Mouse (Mus musculus): ENCODE measurements around the gene Dyrk2. TPM values are rescaled to one million over a fixed set of nuclear protein-coding genes. Genes with fewer than 3 reads are reported as not detected.

Dyrk2 gene
- total and polyA plus RNA-seq, 3 experiments, result 7.1 to 9.5 TPM; not detected in 1

DNA sequence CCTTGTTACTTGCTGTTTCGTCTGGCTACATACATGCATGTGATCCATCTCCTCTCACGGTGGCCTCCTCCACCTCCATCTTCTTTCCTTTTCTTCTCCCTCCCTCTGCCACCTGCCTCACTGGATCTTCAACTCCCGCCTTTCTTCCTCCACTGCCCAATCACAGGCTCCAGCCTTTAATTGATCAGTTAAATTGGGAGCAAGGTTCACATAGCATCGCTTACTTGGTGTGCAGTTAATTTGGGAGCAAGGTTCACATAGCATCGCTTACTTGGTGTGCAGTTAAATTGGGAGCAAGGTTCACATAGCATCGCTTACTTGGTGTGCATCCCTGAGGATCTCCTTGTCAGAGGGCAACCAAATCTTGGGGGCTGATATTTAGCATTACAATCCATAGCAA, 52.9 kb downstream of the Dyrk2 start:
- Histone ChIP-seq H3K4me3 (ENCODE audit: control insufficient read depth in 1 of 2, insufficient read depth in 1 of 2, low read depth in 2 of 2, low read length in 2 of 2) (no peak overlapping the region), H3K9ac (ENCODE audit: control insufficient read depth, low read depth, low read length, poor library complexity, severe bottlenecking) (no peak overlapping the region), H3K9me3 (replicated peaks; ENCODE audit: insufficient read depth, low read length) (no peaks in the 10 kb centered on the region), H3K27me3 (ENCODE audit: control insufficient read depth in 1 of 2, insufficient read depth in 2 of 2, low read length in 2 of 2) (no peaks in the 10 kb centered on the region), H3K36me3 (ENCODE audit: control insufficient read depth in 1 of 2, insufficient read depth in 2 of 2, low read length in 2 of 2) (no peaks in the 10 kb centered on the region), H3K79me2 (ENCODE audit: control insufficient read depth, insufficient read depth, low read length, poor library complexity) (no peaks in the 10 kb centered on the region), H3K27ac (ENCODE audit: control insufficient read depth, low read depth, low read length) (no peak overlapping the region), H3K4me1 (ENCODE audit: control insufficient read depth in 1 of 2, insufficient read depth in 2 of 2, low read length in 2 of 2) (no peaks in the 10 kb centered on the region)
- DNase-seq (ENCODE audit: low read depth, low spot score), result no peak
- no peak for TF ChIP-seq TAL1 (IDR thresholded peaks at IDR 0.05; ENCODE audit: low read length)
- no peak for TF ChIP-seq MYB (IDR thresholded peaks at IDR 0.05; ENCODE audit: low read depth, low read length)
- no peak for TF ChIP-seq KAT2A (conservative IDR thresholded peaks at IDR 0.05; ENCODE audit: low read depth, low read length)
- TF ChIP-seq MXI1 (IDR thresholded peaks at IDR 0.05; ENCODE audit: low read depth, low read length), result no peak
- no peak for TF ChIP-seq SIN3A (IDR thresholded peaks at IDR 0.05; ENCODE audit: low read length)
- TF ChIP-seq MEF2A (IDR thresholded peaks at IDR 0.05; ENCODE audit: extremely low read depth, insufficient replicate concordance, low read depth, low read length, poor library complexity, severe bottlenecking), result no peak
- TF ChIP-seq RAD21 (IDR thresholded peaks at IDR 0.05; ENCODE audit: low read depth, low read length), result no peak
- no peak for TF ChIP-seq BHLHE40 (IDR thresholded peaks at IDR 0.05; ENCODE audit: borderline replicate concordance, low read depth, low read length)
- no peak for TF ChIP-seq TCF12 (IDR thresholded peaks at IDR 0.05; ENCODE audit: low read depth, low read length)
- no peak for TF ChIP-seq MAX (IDR thresholded peaks at IDR 0.05; ENCODE audit: low read length)
- TF ChIP-seq MAZ (IDR thresholded peaks at IDR 0.05; ENCODE audit: low read depth, low read length), result no peak
- no peak for TF ChIP-seq TBP (IDR thresholded peaks at IDR 0.05; ENCODE audit: low read depth, low read length)
- TF ChIP-seq USF2 (IDR thresholded peaks at IDR 0.05; ENCODE audit: borderline replicate concordance in 1 of 2, insufficient read depth in 1 of 2, low read depth in 1 of 2, low read length in 2 of 2), result no peak
- no peak for TF ChIP-seq ZC3H11A (IDR thresholded peaks at IDR 0.05; ENCODE audit: low read depth, low read length)
- TF ChIP-seq EP300 (IDR thresholded peaks at IDR 0.05; ENCODE audit: low read depth in 1 of 2, low read length in 2 of 2), result no peak
- no peak for TF ChIP-seq ETS1 (IDR thresholded peaks at IDR 0.05; ENCODE audit: low read depth, low read length)
- TF ChIP-seq E2F4 (IDR thresholded peaks at IDR 0.05; ENCODE audit: borderline replicate concordance, low read depth, low read length), result no peak

DNA sequence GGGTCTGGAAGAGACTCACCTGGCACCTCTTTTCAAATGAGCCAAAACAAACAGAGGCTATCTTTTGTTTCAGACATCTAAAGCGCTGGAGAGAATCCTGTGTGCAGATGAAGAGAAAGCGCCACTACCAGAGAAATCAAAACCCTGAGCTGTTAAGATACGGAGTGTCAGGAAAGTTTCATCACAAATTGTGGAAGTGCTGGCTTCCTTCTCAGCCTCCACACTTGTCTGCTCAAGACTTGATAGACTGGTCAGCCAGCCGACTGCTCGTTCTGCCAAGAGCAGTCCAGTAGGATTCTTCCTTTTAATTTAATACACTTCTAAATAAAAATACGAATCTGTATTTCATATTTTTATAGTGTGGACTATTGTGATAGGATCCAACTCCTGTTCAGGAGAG, 58.1 kb downstream of the Dyrk2 start:
- no peak for TF ChIP-seq POLR2AphosphoS5 (IDR thresholded peaks at IDR 0.05; ENCODE audit: borderline replicate concordance, low read depth, low read length)
- no peak for TF ChIP-seq JUND (IDR thresholded peaks at IDR 0.05; ENCODE audit: low read depth, low read length)
- TF ChIP-seq ZC3H11A (IDR thresholded peaks at IDR 0.05; ENCODE audit: low read depth, low read length), result no peak
- no peak for TF ChIP-seq CTCF (IDR thresholded peaks at IDR 0.05 in 2 of 3, conservative IDR thresholded peaks at IDR 0.05 in 1 of 3; ENCODE audit: control insufficient read depth in 1 of 3, insufficient read depth in 1 of 3, low read depth in 2 of 3, low read length in 3 of 3, poor library complexity in 1 of 3, severe bottlenecking in 1 of 3)
- TF ChIP-seq MEF2A (IDR thresholded peaks at IDR 0.05; ENCODE audit: extremely low read depth, insufficient replicate concordance, low read depth, low read length, poor library complexity, severe bottlenecking), result no peak
- TF ChIP-seq POLR2A (IDR thresholded peaks at IDR 0.05; ENCODE audit: control insufficient read depth in 1 of 2, insufficient read depth in 1 of 2, low read depth in 1 of 2, low read length in 2 of 2, poor library complexity in 1 of 2), result no peak
- TF ChIP-seq TBP (IDR thresholded peaks at IDR 0.05; ENCODE audit: low read depth, low read length), result no peak
- no peak for TF ChIP-seq USF2 (IDR thresholded peaks at IDR 0.05; ENCODE audit: borderline replicate concordance in 1 of 2, insufficient read depth in 1 of 2, low read depth in 1 of 2, low read length in 2 of 2)
- no peak for TF ChIP-seq RCOR1 (IDR thresholded peaks at IDR 0.05; ENCODE audit: low read depth, low read length)
- no peak for TF ChIP-seq ZMIZ1 (IDR thresholded peaks at IDR 0.05; ENCODE audit: low read depth, low read length)
- no peak for TF ChIP-seq USF1 (IDR thresholded peaks at IDR 0.05; ENCODE audit: low read depth, low read length)
- no peak for TF ChIP-seq BHLHE40 (IDR thresholded peaks at IDR 0.05; ENCODE audit: borderline replicate concordance, low read depth, low read length)
- no peak for TF ChIP-seq ZNF384 (IDR thresholded peaks at IDR 0.05; ENCODE audit: low read depth, low read length)
- TF ChIP-seq ETS1 (IDR thresholded peaks at IDR 0.05; ENCODE audit: low read depth, low read length), result no peak
- TF ChIP-seq SMC3 (IDR thresholded peaks at IDR 0.05; ENCODE audit: low read depth, low read length), result no peak
- no peak for TF ChIP-seq MAZ (IDR thresholded peaks at IDR 0.05; ENCODE audit: low read depth, low read length)
- no peak for TF ChIP-seq SIN3A (IDR thresholded peaks at IDR 0.05; ENCODE audit: low read length)
- no peak for TF ChIP-seq CHD1 (IDR thresholded peaks at IDR 0.05; ENCODE audit: low read depth, low read length)
- no peak for TF ChIP-seq HCFC1 (IDR thresholded peaks at IDR 0.05; ENCODE audit: low read depth, low read length)
- no peak for TF ChIP-seq E2F4 (IDR thresholded peaks at IDR 0.05; ENCODE audit: borderline replicate concordance, low read depth, low read length)
- H3K36me3 ChIP-seq (ENCODE audit: control insufficient read depth in 1 of 2, insufficient read depth in 2 of 2, low read length in 2 of 2), result no peaks in the 10 kb centered on the region
- no peaks in the 10 kb centered on the region for H3K9me3 ChIP-seq (replicated peaks; ENCODE audit: insufficient read depth, low read length)
- DNase-seq (ENCODE audit: low read depth, low spot score), result no peak
- no peaks in the 10 kb centered on the region for H3K27me3 ChIP-seq (ENCODE audit: control insufficient read depth in 1 of 2, insufficient read depth in 2 of 2, low read length in 2 of 2)
- H3K27ac ChIP-seq (ENCODE audit: control insufficient read depth, low read depth, low read length), result no peak overlapping the region
- no peaks in the 10 kb centered on the region for H3K4me1 ChIP-seq (ENCODE audit: control insufficient read depth in 1 of 2, insufficient read depth in 2 of 2, low read length in 2 of 2)
- no peak overlapping the region for H3K4me3 ChIP-seq (ENCODE audit: control insufficient read depth in 1 of 2, insufficient read depth in 1 of 2, low read depth in 2 of 2, low read length in 2 of 2)
- no peaks in the 10 kb centered on the region for H3K79me2 ChIP-seq (ENCODE audit: control insufficient read depth, insufficient read depth, low read length, poor library complexity)
- H3K9ac ChIP-seq (ENCODE audit: control insufficient read depth, low read depth, low read length, poor library complexity, severe bottlenecking), result no peak overlapping the region
